Mouse (Mus musculus) urinary bladder, postnatal 10 days (tissue): ENCODE results near the gene Sbds.
A peak's percentile ranks its signal among the peaks of the same experiment; 100 is the strongest.

Source experiments
- DNase-seq: peaks from one replicate; pipeline ENCODE4 v3.0.0; 2022; ENCODE audit warnings: low spot score

Sbds gene

GRCm38 (mm10) chr5:130255017-130255720 is at the start of gene Sbds, which contains the start of gene Tyw1:
Gene Sbds (minus strand): TSS chr5:130255530.
Gene Tyw1 (plus strand): TSS chr5:130255619.
- peak; percentile 89 for DNase-seq

DNA sequence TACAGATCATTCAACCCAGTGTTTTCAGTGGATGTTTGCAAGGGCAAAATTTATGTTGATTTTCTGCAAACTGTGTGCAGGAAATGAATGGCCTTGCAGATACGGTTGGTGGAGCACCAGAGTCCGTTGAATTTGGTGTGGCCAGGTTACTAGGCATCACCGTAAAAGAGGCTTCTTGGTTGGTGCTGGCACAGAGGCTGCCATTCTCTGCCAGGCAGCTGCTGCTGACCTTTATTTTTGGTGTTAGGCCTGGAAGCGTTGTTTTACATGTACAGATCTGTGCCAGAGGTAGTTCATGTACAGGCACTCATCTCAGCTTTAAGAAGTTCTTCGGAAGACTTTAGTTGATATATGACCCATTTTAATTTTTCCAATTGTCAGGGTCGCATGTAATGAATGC is 48.3 kb upstream of the Sbds start:
- no peak for DNase-seq

DNA sequence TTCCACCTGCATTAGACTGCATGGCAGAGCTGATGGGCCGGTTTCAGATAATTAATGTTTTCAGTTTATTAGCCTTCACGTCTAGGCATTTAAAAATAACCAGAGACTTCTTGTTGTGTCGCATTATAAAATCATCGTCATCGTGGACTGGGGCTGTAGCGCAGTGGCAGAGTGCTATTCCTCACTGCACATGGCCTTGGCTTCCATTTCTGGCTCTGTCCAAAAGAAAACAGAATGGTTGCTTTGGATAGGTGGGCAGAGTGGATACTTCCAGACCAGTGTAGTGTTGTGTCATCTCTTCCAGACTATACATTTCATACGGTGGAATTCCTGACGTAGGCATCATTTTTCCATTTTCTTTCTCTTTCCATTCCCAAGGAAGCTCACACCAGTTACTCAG is 44.2 kb upstream of the Sbds start:
- DNase-seq = no peak

DNA sequence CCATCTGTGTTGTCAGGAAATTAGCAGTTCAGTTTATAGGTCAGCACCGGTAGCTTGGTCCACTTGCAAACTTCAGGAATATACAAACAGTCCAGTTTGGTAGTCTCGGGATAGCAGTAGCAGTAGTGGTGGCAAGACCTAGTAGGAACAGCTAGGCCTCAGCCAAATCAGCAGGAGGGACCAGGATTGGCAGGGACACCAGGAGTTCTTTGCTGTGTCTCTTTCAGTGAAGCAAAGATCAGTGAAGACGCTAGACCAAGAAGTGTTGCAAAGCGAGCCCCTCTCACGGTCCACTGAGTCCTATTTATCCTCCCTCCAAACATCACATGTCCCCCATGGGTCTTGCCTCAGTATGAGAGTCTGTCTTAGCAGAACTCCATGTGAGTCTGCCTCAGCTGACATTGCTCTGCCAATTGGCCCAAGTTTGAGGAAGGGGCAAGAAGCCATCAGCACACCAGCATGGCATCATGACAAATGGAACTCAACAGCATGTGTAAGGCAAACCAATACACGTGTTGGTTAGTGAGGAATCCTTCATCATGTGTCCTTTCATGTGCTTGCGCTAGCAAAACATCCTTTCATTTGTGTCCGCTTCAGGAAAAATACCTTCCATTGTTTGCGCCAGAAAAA is 43.6 kb upstream of the Sbds start:
- DNase-seq = no peak

GRCm38 (mm10) chr5:130296071-130296470 is 40.7 kb upstream of the Sbds start:
- no peak for DNase-seq

DNA sequence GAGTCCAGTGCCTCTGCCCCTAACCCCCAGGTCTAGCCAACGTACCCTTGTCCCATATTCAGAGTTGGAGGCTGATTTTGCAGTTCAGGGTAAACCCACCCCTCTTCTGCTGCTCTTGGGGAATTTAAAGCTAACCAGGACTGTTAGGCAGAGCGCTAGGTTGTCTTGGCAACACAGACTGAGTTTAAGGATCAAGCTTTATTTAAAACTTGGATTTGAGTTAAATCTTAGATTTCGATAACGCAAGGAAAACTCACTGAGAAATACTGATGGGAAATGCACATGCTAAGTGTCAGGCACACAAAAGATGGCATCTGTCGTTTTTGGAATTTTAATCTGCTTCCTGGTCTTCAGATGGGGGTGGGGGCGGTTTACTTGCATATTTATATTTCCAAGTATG is 39.3 kb upstream of the Sbds start:
- no peak for DNase-seq

DNA sequence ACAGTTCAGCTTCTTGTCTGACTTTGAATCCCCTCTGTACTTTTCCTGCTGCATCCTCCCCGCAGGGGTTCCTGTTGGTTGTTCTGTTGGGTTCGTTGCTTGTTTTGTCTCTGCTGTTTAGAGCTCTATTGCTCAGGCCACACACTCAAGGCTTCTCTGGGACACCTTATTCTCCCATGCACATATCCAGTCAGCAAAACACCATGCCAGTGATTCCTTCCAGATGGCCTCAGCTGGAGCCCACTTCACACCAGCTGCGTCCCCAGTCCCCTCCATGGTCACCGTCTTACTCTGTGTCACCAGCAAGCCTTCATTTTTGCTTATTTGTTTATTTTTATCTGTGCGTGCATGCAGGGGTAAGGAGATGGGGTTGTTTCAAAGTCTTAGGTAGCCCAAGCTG is 38.6 kb upstream of the Sbds start:
- no peak for DNase-seq

GRCm38 (mm10) chr5:130292976-130293375 is 37.6 kb upstream of the Sbds start:
- no peak for DNase-seq

DNA sequence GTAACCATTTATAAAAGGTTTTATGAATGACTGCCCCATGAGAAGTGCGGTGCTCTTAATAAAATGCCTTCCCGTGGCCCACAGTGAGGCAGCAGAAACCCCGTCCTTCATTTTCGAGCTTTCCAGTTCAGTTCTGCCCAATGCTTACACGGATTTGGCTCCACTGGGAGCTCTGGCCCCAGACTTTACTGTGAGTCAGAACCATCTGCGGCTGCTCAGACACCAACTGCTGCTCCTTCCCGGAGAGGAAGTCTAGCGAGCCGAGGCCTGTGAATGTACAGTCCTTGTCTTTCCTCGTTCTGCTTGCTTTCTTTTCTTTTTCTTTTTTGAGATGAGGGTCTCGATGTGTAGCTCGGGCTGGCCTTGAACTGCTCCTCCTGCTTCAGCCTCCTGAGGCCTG is 35.4 kb upstream of the Sbds start:
- no peak for DNase-seq

DNA sequence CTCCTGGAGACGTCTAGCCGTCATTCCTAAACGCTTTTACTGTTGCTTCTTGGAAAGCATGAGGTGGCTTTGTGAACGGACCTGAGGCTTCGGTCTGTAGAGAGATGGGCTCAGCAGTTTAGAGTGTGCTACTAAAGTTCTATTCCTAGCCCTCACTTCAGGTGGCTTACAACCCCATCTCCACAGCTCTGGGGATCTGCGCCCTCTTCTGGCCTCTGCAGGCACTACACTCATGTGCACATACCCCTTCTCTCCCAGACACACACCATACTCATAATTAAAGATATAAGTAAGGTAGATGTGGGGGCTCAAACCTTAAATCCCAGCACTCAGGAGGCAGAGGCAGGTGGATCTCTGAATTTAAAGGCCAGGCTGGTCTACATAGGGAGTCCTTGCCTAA is 34.9 kb upstream of the Sbds start:
- DNase-seq = no peak

DNA sequence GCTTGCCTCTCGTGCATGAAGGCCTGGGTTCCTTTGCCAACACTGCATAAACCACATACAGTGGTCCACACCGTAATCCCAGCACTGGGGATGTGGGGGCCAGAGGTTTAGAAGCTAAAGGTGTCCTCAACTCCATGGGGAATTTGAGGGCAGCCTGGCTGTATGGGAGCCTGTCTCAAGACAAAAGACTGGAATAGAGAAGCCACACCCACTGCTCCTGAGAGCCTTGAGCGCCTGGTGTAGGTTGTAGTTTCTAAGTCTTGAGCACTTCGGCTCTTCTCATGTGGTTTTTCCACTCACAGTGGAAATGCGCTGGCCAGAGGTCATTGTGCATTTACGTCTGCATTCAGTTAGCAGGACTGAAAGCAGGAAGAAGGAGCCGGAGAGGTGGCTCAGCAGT is 32.8 kb upstream of the Sbds start:
- DNase-seq = no peak

DNA sequence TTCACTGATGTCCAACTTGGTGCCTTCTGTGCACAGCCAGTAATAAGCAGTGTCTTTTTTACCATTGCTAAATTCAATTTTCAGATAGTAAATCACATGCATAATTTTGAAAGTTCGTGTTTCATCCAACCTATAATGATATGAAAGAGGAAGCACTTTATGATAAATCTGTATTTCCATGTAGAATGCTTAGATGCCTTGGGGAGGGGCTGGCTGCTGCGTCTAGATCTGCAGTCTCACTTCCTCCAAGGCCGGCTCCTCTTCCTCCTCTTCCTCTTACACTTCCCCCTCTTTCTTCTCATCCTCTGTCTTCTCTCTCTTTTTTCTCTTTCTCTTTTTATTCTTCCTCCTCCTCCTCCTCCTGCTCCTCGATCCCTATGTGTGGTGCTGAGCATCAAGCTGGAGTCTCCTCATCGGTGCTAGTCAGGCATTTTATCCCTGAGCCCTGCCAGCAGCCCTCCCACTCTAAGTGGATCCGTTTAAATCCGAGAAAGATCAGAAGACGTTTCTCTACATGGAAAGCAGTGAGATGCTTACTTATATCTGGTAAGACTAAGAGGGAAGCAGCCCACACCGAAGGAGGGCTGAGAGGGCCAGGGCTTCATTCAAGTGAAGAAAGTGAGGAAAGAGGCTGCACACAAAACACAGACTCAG is 27.9 kb upstream of the Sbds start:
- no peak for DNase-seq

DNA sequence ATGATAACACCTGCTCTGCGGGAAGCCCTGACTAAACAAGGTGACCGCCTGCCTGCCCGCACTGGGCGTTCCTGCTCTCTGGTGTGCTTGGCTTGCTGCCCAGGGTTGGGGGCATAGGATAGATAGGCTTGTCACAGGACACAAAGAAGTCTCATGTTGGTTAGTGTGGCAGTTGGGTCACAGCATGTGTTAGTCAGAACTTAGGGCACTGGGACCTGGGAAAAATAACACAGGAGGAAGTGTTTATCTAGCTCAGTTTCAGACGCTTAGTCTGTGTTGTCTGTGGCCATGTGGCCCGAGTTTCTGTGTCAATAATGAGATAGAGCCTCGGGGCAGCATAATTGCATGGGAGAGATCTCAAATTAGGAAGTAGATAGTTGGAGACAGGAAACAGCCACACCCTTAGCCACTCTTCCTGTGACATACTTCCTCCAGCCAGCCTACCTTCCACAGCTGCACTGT is 22.7 kb upstream of the Sbds start:
- DNase-seq = no peak

GRCm38 (mm10) chr5:130275509-130275908 is 20.2 kb upstream of the Sbds start:
- no peak for DNase-seq

GRCm38 (mm10) chr5:130273046-130273445 is 17.7 kb upstream of the Sbds start:
- no peak for DNase-seq

DNA sequence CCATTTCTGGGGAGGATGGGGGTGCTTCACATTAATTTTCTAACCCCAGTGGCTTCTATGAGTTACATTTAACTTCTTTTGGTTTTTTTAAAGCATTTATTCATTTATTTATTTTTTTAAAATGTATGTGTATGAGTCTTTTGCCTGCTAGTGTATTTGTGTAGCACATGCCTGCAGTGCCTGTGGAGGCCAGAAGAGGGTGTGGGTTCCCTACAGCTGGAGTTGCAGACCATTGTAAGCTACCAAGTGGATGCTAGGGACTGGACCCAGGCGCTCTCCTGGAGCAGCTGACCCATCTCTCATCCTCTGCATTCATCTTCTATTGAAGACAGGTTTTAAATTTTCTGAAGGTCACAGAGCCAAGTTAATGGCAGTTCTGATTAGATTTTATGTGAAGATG is 17.0 kb upstream of the Sbds start:
- no peak for DNase-seq

GRCm38 (mm10) chr5:130268976-130269375 is 13.6 kb upstream of the Sbds start:
- DNase-seq = no peak

- no peak for DNase-seq
Observed at GRCm38 (mm10) chr5:130267316-130267715, 12.0 kb upstream of the Sbds start.

DNA sequence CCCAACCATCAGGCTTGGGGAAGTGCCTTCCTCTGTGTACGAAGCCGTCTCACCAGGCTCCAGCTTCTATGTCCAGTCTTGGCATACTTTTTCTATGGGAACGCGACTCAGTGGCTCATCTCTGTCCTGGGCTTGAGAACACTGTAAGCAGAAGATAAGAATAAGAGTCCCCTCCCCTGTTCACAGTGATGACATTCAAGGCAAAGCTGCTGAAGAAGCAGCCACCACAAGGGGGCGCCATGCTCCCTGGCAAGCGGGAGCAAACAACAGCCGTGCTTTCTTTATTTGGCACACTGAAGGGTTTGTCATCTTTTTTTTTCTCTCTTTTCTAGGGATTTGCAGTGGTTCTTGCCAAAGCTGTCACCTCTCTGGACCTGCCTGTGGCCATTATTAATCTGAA is 11.3 kb upstream of the Sbds start:
- DNase-seq = no peak

GRCm38 (mm10) chr5:130264433-130265005 is 9.2 kb upstream of the Sbds start:
- DNase-seq = no peak

DNA sequence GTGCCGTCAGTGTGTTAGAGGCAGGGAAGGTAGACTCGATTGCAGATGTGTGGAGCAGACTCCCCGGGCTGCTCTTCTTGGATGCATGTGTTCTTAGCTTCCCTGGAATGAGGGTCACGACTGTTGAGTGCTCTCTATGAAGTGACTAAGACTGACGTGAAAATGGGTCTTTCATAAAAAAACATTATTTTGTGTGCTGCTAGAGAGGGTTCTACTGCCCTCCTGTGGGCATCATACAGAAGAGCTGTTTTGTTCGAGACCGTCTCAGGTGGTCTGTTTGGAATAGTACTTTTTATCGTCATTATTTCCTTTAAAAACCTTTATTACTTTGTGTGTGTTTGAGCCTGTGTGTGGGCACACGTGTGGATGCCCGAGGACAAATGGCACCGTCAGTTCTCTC is 8.1 kb upstream of the Sbds start:
- no peak for DNase-seq

GRCm38 (mm10) chr5:130257303-130257702 is 2.0 kb upstream of the Sbds start:
- DNase-seq = no peak

GRCm38 (mm10) chr5:130256678-130257271 is 1.4 kb upstream of the Sbds start:
- peak; percentile 75 for DNase-seq
